Mouse (Mus musculus): Measurements from ENCODE around the gene Gm10974. TPM values are rescaled to one million over a fixed set of nuclear protein-coding genes. Genes with fewer than 3 reads are reported as not detected.
A peak's percentile ranks its signal among the peaks of the same experiment; 100 is the strongest.

Gm10974 gene
- not detected in 2 replicates for polyA plus RNA-seq (2012; rRNA removed)

- Histone ChIP-seq H3K36me3 (ENCODE audit: control insufficient read depth, insufficient read depth, low read length) (no peaks in the 10 kb centered on the region), H3K4me1 (ENCODE audit: control insufficient read depth, insufficient read depth, low read length) (peaks cover 8% of the 10 kb centered on the region), H3K27me3 (replicated peaks; ENCODE audit: control insufficient read depth, insufficient read depth, low read length) (no peaks in the 10 kb centered on the region), H3K4me3 (ENCODE audit: insufficient read depth, low read depth, low read length) (no peak within 1 kb of the TSS), H3K27ac (ENCODE audit: insufficient read depth, low read depth, low read length) (peak within 1 kb of the TSS; percentile 52; the same call in 1 of the 2 replicates)
- 33% methylated on average over 2 of the region's 2 CpGs for WGBS
- no peak for TF ChIP-seq POLR2A (IDR thresholded peaks at IDR 0.05; ENCODE audit: low read depth, low read length)
- TF ChIP-seq CTCF (conservative IDR thresholded peaks at IDR 0.05; ENCODE audit: insufficient read depth, insufficient read length, low read depth, low read length) = no peak
- peak; percentile 71 for DNase-seq
Measured at GRCm38 (mm10) chr7:66365904-66366303, at the start of gene Gm10974. Gene Gm10974, plus strand, starts transcription at chr7:66365905.

GRCm38 (mm10) chr7:66318147-66318546 lies 47.6 kb upstream of the Gm10974 start:
- H3K36me3 ChIP-seq (ENCODE audit: control insufficient read depth, insufficient read depth, low read length) = peaks cover 2% of the 10 kb centered on the region; the same call in 1 of the 2 replicates
- no peak overlapping the region for H3K27ac ChIP-seq (ENCODE audit: insufficient read depth, low read depth, low read length)
- H3K27me3 ChIP-seq (replicated peaks; ENCODE audit: control insufficient read depth, insufficient read depth, low read length) = no peaks in the 10 kb centered on the region
- WGBS = 86% methylated on average over 6 of the region's 6 CpGs
- no peak for TF ChIP-seq POLR2A (IDR thresholded peaks at IDR 0.05; ENCODE audit: low read depth, low read length)
- no peak for TF ChIP-seq CTCF (conservative IDR thresholded peaks at IDR 0.05; ENCODE audit: insufficient read depth, insufficient read length, low read depth, low read length)
- no peak for DNase-seq
- H3K4me1 ChIP-seq (ENCODE audit: control insufficient read depth, insufficient read depth, low read length) = no peaks in the 10 kb centered on the region
- no peak overlapping the region for H3K4me3 ChIP-seq (ENCODE audit: insufficient read depth, low read depth, low read length)

DNA sequence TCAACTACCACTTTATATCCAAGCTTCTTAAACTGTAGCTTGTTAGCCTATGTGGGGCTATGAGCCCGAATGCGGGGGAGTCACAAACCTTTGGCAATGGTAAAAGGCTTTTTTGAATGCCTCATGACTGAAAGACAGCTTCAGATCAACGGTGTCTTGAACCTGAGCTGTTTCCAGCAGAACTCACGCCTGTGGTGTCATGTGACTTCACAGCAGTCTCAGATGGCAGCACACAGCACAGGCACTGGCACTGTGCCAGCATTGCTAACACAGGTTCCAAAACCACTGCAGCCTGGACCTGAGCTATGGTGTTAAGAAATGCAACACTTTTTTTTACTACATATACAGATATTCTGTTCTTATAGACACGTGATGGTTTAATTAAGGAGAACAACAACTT lies 44.7 kb upstream of the Gm10974 start:
- no peaks in the 10 kb centered on the region for H3K4me1 ChIP-seq (ENCODE audit: control insufficient read depth, insufficient read depth, low read length)
- no peak for TF ChIP-seq POLR2A (IDR thresholded peaks at IDR 0.05; ENCODE audit: low read depth, low read length)
- TF ChIP-seq CTCF (conservative IDR thresholded peaks at IDR 0.05; ENCODE audit: insufficient read depth, insufficient read length, low read depth, low read length) = no peak
- peak; percentile 71 for DNase-seq
- H3K36me3 ChIP-seq (ENCODE audit: control insufficient read depth, insufficient read depth, low read length) = peaks cover 2% of the 10 kb centered on the region; the same call in 1 of the 2 replicates
- H3K4me3 ChIP-seq (ENCODE audit: insufficient read depth, low read depth, low read length) = no peak overlapping the region
- H3K27me3 ChIP-seq (replicated peaks; ENCODE audit: control insufficient read depth, insufficient read depth, low read length) = no peaks in the 10 kb centered on the region
- WGBS = 35% methylated on average over 5 of the region's 5 CpGs
- H3K27ac ChIP-seq (ENCODE audit: insufficient read depth, low read depth, low read length) = no peak overlapping the region

DNA sequence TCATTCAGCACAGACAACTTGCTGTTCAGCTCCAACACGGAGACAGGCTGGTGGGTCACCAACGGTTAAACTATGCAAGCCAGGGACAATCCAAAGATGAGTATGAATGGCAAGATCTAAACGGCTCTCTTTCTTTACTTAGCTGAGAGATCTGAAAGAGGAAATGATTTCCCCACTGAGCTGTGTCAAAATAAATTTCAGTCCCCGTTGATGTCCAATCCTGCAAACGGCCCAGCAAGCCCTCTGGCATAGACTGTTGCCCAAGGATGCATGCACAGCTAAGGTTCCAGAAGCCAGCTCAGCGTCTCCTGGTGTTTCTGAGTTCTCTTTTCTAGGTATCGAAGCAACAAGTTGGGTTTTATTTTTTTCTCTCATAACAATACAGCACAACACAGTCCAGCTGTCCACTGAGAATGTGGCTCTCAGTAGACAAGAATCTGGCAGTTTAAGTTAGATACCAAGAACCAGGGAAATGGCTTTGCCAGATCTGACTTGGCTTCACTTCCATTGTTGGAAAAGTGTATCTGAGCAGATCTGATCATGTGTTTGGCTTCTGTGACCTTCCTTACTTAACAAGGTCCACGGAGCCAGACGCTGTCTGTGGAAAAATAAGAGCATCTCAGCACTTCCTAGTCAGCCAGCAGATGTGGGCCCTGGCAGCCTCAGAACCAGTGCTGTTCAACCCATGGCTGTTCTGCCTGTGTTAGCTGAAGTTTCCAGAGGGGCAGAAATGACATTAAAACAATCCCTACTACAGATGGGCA lies 42.3 kb upstream of the Gm10974 start:
- no peak overlapping the region for H3K27ac ChIP-seq (ENCODE audit: insufficient read depth, low read depth, low read length)
- no peaks in the 10 kb centered on the region for H3K4me1 ChIP-seq (ENCODE audit: control insufficient read depth, insufficient read depth, low read length)
- H3K27me3 ChIP-seq (replicated peaks; ENCODE audit: control insufficient read depth, insufficient read depth, low read length) = no peaks in the 10 kb centered on the region
- H3K4me3 ChIP-seq (ENCODE audit: insufficient read depth, low read depth, low read length) = no peak overlapping the region
- DNase-seq = peak; percentile 21
- no peaks in the 10 kb centered on the region for H3K36me3 ChIP-seq (ENCODE audit: control insufficient read depth, insufficient read depth, low read length)
- TF ChIP-seq CTCF (conservative IDR thresholded peaks at IDR 0.05; ENCODE audit: insufficient read depth, insufficient read length, low read depth, low read length) = no peak
- no peak for TF ChIP-seq POLR2A (IDR thresholded peaks at IDR 0.05; ENCODE audit: low read depth, low read length)
- WGBS = 66% methylated on average over 9 of the region's 9 CpGs

- Histone ChIP-seq H3K4me1 (ENCODE audit: control insufficient read depth, insufficient read depth, low read length) (no peaks in the 10 kb centered on the region), H3K36me3 (ENCODE audit: control insufficient read depth, insufficient read depth, low read length) (no peaks in the 10 kb centered on the region), H3K4me3 (ENCODE audit: insufficient read depth, low read depth, low read length) (no peak overlapping the region), H3K27me3 (replicated peaks; ENCODE audit: control insufficient read depth, insufficient read depth, low read length) (no peaks in the 10 kb centered on the region), H3K27ac (ENCODE audit: insufficient read depth, low read depth, low read length) (no peak overlapping the region)
- 77% methylated on average over 3 of the region's 3 CpGs for WGBS
- TF ChIP-seq POLR2A (IDR thresholded peaks at IDR 0.05; ENCODE audit: low read depth, low read length) = no peak
- no peak for TF ChIP-seq CTCF (conservative IDR thresholded peaks at IDR 0.05; ENCODE audit: insufficient read depth, insufficient read length, low read depth, low read length)
- DNase-seq = peak; percentile 34
Measured at GRCm38 (mm10) chr7:66325419-66326053, 40.2 kb upstream of the Gm10974 start.

DNA sequence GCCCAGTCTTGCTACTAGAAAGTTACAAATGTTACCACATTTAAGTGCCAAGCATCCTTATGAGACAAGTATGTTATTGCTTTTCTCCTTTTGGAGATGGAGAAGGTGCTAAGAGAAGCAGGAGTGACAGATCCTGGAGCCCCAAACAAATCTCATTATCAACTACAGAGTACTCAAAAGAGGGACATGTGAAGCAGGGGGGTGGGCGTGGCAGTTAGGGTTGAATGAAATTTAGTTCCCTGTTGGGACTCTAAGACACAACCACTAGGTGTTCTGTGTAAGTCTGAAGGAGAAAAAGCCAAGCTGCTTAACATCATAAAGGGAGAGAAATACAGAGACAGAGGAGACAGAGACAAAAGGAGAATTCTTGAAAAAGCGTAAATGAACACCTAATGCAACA lies 38.2 kb upstream of the Gm10974 start:
- Histone ChIP-seq H3K27me3 (replicated peaks; ENCODE audit: control insufficient read depth, insufficient read depth, low read length) (no peaks in the 10 kb centered on the region), H3K4me1 (ENCODE audit: control insufficient read depth, insufficient read depth, low read length) (no peaks in the 10 kb centered on the region), H3K36me3 (ENCODE audit: control insufficient read depth, insufficient read depth, low read length) (no peaks in the 10 kb centered on the region), H3K27ac (ENCODE audit: insufficient read depth, low read depth, low read length) (no peak overlapping the region), H3K4me3 (ENCODE audit: insufficient read depth, low read depth, low read length) (no peak overlapping the region)
- 97% methylated on average over 2 of the region's 2 CpGs for WGBS
- no peak for DNase-seq
- no peak for TF ChIP-seq POLR2A (IDR thresholded peaks at IDR 0.05; ENCODE audit: low read depth, low read length)
- TF ChIP-seq CTCF (conservative IDR thresholded peaks at IDR 0.05; ENCODE audit: insufficient read depth, insufficient read length, low read depth, low read length) = no peak

DNA sequence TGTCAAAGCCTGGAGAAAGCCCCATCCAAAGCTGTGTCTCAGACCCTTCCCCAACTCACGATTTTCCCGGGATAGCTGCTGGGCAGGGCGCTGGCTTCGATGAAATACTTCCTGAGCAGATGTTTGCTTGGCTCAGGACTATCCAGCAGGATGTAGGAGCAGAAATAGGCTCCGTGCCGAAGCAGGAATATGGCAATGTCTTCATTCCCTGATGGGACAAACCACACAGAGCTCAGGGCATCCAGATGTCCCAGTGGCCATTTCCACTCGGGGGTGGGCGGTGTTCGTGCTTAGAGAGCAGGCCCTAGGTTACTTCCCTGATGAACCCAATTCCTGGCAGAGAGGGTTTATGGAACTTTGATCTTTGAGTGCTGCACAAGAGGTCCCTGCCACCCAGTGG lies 35.1 kb upstream of the Gm10974 start:
- Histone ChIP-seq H3K36me3 (ENCODE audit: control insufficient read depth, insufficient read depth, low read length) (no peaks in the 10 kb centered on the region), H3K27me3 (replicated peaks; ENCODE audit: control insufficient read depth, insufficient read depth, low read length) (no peaks in the 10 kb centered on the region), H3K4me1 (ENCODE audit: control insufficient read depth, insufficient read depth, low read length) (no peaks in the 10 kb centered on the region), H3K4me3 (ENCODE audit: insufficient read depth, low read depth, low read length) (no peak overlapping the region), H3K27ac (ENCODE audit: insufficient read depth, low read depth, low read length) (no peak overlapping the region)
- WGBS = 76% methylated on average over 9 of the region's 9 CpGs
- TF ChIP-seq POLR2A (IDR thresholded peaks at IDR 0.05; ENCODE audit: low read depth, low read length) (no peak), CTCF (conservative IDR thresholded peaks at IDR 0.05; ENCODE audit: insufficient read depth, insufficient read length, low read depth, low read length) (no peak)
- no peak for DNase-seq
